Mouse (Mus musculus): ENCODE data around the gene Tmc7.

The Tmc7 gene

DNA sequence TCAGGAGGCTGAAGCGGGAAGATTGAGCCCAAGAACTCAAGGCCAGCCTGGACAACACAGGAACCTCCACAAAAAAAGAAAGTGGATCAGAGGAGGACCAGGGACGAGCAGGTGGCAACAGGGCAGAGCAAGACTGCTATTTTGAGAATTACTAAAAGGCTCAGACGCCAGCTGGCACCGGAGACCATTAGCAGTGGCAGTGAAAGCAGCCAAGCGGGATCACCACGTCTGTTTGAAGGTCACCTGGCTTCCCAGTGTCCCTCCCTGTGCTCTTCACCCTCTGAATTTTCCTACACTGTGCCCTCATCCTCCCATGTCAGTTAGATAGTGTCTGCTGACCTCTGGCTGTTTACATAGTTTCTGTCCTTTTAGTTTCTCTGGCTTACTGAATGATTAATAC lies 1.3 kb upstream of the Tmc7 start:
- DNase-seq (ENCODE audit: low spot score in 2 of 2), result no peak

DNA sequence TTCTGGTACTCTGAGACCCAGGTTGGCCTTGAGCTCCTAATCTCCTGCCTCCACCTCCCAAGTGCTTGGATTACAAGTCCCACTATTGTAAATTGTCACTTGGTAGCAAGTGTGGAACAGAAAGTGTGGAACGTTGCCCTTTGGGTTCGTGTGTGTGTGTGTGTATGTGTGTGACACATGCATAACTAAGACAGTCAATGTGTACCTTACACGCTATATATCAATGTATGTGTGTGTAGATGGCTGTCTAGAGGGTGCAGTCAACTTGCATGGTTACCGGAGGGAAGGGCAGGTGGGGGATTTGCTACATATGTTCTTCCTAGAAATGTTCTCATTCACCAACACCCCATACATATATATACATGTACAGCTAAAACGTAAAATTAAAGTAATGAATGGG lies 390 bp upstream of the Tmc7 start:
- DNase-seq (ENCODE audit: low spot score in 2 of 2), result no peak

DNA sequence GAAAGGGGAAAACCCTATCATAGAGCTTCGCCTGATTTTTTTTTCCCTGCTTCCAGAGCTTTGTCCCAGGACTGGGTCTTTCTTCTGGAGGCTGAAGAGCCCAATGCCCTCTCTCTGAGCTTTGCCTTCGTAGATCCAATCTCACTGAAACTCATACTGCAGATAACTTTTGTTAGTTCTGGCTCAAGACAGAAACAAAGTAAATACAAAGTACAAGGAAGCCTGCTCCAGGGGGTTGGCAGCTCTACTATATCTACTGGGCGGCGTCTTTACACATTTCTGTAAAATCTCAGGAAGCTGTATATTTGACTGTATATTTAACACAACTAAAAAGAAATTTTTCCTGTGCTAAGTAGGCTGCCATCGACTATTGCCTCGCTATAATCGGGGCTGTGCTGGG lies 715 bp downstream of the Tmc7 start:
- DNase-seq (ENCODE audit: low spot score in 2 of 2), result no peak

- DNase-seq (ENCODE audit: low spot score in 2 of 2), result no peak
Observed at GRCm38 (mm10) chr7:118579938-118580337, 4.6 kb downstream of the Tmc7 start.

GRCm38 (mm10) chr7:118578269-118578668 lies 6.3 kb downstream of the Tmc7 start:
- DNase-seq (ENCODE audit: low spot score in 2 of 2), result no peak

- DNase-seq (ENCODE audit: low spot score in 2 of 2), result no peak
Observed at GRCm38 (mm10) chr7:118572039-118572438, 12.5 kb downstream of the Tmc7 start.

DNA sequence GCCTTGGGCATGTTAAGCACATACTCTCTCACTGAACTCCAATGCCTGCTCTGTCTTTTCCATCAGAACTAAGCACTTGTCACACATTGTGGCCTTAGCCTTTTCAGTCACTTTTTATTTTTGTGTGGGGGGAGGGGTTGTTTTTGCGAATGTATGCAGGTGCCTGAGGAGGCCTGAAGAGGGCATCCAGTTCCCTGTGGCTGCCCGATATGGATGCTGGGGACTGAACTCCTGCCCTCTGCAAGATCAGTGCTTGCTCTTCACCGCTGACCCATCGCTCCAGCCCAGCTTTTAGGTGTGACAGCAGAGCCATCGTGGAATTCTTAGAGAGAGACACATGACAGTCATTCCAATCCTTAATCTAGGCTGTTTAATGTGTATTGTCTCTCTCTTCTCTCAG lies 13.2 kb downstream of the Tmc7 start:
- DNase-seq (ENCODE audit: low spot score in 2 of 2), result no peak

- DNase-seq (ENCODE audit: low spot score in 2 of 2), result no peak
Observed at GRCm38 (mm10) chr7:118569121-118569543, 15.4 kb downstream of the Tmc7 start.

DNA sequence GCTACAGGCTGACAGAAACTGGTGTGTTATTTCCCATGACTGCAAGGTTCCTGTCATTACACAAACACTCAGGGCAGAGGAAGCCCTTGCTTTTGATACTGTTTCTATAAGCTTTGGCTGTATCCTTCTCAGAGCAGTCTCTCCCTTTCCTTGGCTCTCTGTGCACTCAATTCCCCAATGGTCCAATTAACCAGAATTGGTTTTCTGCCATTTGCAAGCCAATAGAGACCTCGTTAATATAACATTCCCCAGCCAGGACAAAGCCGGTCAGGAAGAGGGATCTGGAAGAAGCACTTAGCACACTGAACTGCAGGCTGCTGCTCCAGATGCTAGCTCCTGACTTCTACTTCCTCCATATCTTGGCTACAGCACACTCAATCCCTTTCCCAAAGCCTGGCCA lies 30.2 kb downstream of the Tmc7 start:
- no peak for DNase-seq (ENCODE audit: low spot score in 2 of 2)

- no peak for DNase-seq (ENCODE audit: low spot score in 2 of 2)
Observed at GRCm38 (mm10) chr7:118553881-118554280, 30.7 kb downstream of the Tmc7 start.

DNA sequence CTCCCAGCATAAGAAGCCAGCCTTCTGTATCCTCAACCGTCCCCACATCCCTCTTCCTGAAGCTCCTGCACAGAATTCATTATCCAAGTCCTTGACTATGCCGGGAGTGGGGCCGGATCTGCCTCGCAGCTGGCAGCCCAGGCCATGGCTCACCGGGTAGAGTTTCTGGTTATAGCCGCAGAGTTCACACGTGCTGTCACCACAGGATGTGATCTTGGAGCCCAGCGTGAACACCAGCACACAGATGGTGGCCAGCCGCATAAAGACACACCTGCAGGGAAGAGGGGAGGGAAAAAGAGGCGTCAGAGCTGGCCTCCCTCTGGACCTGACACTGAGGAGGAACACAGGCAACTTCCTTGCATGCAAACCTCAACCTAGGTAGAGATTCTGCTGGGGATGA lies 37.1 kb downstream of the Tmc7 start:
- DNase-seq (ENCODE audit: low spot score in 2 of 2), result no peak

DNA sequence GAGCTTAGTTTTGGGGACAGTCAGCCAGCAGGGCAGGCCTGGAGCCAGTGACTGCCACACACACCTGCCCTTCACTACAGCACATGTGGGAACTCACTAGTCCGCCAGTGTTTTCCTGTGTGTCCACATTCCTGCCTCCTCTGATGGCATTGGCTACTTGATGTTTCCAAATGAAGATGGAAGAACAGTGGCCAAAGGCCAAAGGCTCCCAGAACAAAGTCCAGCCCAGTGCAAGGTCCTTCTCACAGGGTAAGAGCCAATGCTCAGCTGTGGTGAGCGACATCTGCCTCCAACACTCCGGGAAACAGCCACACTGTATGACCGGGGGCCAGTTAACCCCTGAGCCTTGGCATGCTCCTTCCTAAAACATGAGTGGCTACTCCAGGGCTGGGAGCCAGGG lies 40.4 kb downstream of the Tmc7 start:
- DNase-seq (ENCODE audit: low spot score in 2 of 2), result no peak

DNA sequence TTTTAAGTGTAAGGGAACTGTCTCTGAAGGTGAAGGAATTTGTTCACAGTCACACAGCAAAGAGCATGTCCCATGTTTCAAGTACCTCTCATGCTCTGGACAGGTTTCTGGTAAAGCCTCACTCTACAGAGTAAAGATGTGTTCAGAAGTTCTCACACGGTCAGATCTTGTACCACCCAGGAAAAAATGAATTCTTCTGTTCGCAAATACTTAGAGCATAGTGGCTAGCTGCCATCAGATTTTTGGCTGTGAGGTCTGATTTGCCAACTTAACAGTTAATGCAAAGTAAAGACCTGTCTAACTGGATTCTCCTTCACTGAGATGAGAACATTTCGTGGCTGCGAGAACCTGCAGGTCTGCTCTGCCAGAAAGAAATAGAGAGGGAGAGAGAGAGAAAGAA lies 49.5 kb downstream of the Tmc7 start:
- no peak for DNase-seq (ENCODE audit: low spot score in 2 of 2)

DNA sequence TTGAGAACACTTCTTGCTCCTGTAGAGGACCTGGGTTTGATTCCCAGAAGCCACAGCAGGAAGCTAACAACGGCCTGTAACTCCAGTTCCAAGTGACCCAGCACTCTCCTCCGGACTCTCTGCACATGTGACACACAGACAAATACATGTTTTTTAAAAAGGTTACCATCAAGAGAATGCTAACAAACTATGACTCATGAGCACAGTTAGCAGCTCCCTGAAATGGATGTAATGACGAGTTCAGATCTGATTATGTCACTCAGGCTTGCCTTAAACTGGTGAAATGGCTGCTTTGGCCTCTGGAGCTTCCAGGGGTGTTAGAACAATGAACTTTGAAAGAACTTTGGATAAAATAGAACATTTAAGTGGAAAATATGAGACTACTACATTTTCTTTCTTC lies 50.2 kb downstream of the Tmc7 start:
- DNase-seq (ENCODE audit: low spot score in 2 of 2), result no peak

DNA sequence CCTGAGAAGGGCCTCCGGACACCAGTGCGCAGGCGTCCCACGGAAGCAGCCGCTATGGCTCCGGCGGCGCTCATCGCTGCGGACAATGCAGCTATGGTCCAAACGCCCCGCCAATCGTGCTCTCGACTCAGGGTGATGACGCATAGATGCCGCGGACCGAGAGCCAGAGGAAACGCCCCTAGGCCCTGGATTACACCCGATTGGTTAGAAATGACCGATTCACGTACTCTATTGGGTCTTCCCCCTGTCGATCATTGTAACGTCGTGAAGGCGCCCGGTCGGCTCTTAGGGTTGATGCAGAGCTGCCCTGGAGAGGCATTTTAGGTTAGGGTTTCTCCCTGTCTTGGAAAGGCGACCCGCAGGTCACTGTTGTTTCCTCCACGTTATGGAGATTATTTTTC lies 51.4 kb downstream of the Tmc7 start, which contains the start of gene Coq7:
Gene Coq7, minus strand, starts transcription at position 179 of the 401 bp plus-strand sequence.
- peak; percentile 92 to 94 for DNase-seq (ENCODE audit: low spot score in 2 of 2)

DNA sequence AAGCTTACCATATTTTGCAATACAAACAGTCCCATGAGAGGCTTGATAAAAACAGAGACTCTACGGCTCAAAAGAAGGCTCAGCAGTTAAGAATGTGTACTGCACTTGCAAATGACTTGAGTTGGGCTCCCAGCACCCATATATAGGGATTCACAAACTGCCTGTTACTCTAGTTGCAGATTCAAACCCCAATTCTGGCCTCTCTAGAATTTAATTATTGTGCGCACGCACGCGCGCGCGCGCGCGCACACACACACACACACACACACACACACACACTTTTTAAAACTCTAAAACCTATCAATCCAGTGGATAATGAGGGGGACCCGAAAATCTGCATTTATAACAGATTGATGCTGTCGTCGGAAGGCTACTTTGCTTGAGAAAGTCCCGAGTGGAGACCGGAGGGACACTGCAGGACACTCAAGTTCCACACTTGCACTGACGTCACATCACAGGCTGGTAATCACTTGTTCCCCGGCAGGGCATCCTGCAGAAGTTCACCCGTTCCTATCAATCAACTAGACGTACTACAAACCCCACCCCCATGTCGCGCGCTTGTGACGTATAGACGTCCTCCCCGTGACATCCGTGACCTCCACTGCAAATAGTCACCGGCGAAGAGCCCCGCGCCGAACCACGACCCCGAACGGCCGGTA lies 51.9 kb downstream of the Tmc7 start:
- DNase-seq (ENCODE audit: low spot score in 2 of 2), result peak; percentile 95 to 97

DNA sequence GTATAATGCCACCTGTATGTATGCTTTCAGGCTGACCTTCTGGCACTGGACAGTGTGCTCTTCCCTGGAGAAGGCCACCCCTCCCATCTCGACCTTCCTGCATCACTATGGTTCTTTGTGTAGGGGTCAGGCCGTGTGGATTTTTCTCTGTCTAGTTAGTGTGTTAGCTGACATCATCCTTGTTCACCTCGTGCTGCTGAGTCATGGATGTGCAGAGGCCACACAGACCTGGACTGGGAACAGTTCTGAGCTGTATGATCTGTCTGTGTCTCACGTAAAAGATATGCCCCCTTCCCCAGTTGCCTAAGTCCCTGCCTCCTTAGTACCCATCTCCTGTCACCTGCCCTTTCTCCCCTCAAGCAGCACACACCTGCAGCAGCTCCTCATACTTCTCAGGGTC lies 57.6 kb downstream of the Tmc7 start:
- DNase-seq (ENCODE audit: low spot score in 2 of 2), result no peak

- DNase-seq (ENCODE audit: low spot score in 2 of 2), result no peak
Observed at GRCm38 (mm10) chr7:118522077-118522476, 62.5 kb downstream of the Tmc7 start.

- DNase-seq (ENCODE audit: low spot score in 2 of 2), result no peak
Observed at GRCm38 (mm10) chr7:118519661-118520060, 64.9 kb downstream of the Tmc7 start.

DNA sequence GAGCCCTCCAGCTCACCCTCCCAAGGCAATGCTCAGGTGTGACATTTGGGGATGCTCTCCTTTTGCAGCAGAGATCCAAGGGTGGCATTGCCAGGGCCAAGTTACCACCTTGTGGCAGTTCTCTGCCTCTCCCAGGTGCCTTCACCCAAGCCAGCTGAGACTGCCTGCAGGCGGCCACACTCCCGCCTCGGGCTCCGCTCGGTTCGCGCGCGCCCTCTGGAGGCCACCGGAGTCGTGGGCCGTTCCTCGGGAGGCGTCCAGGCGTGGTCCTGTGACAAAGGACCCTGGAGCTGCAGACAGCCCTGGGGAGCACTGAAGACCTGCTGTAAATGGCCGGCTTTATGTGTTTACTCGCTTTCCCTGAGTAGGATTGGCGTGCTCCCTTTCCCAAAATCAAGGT lies 65.8 kb downstream of the Tmc7 start:
- peak; percentile 53 to 56 for DNase-seq (ENCODE audit: low spot score in 2 of 2)

GRCm38 (mm10) chr7:118517819-118518218 lies 66.7 kb downstream of the Tmc7 start:
- DNase-seq (ENCODE audit: low spot score in 2 of 2), result no peak

GRCm38 (mm10) chr7:118508556-118508955 lies 76.0 kb downstream of the Tmc7 start:
- no peak for DNase-seq (ENCODE audit: low spot score in 2 of 2)

- DNase-seq (ENCODE audit: low spot score in 2 of 2), result no peak
Observed at GRCm38 (mm10) chr7:118503844-118504243, 80.7 kb downstream of the Tmc7 start.

DNA sequence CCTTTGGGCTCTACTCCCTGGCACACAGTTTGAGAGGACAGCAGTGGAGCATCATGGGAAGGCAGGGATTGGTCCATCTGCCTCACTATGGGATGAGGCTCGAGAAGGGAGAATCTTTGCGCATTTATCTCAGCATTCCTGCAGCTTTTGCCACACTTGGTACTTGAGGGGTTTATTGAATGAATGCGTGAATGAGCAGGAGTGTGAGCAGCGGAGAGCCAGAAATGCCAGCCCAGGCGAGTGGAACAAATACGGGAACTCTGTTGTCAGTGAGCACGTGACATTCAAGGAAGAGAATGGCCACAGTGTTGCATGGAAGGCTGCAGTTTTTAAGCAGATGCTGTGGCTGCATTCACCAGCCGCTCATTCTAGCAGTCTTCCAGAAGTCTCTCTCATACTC lies 82.2 kb downstream of the Tmc7 start:
- no peak for DNase-seq (ENCODE audit: low spot score in 2 of 2)
